Mouse (Mus musculus) A20 (cell line): ENCODE measurements around the gene Hoxa1.

Experiments used
- DNase-seq: peaks from one replicate; pipeline ENCODE4 v3.0.0-alpha.2; 2011; ENCODE audit warnings: low read depth, low spot score

Hoxa1 gene

GRCm38 (mm10) chr6:52189909-52190308 lies 31.8 kb upstream of the Hoxa1 start:
- DNase-seq = no peak

- no peak for DNase-seq
Measured at GRCm38 (mm10) chr6:52189172-52189591, 31.1 kb upstream of the Hoxa1 start.

DNA sequence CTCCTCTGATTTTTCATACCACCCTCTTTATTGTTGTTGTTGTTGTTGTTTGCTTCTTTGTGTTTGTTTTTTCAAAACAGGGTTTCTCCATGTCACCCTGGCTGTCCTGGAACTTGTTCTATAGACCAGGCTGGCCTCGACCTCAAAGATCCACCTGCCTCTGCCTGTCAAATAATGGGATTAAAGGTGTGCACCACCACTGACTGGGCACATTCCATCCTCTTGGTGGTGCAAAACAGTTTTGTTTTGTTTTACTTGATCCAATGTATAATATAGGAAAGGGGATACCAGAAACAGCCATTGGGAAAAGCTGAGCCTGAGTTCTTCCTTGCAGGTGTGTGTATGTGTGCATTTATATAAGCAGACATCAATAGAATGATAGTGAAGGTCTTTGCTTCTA lies 28.4 kb upstream of the Hoxa1 start:
- no peak for DNase-seq

DNA sequence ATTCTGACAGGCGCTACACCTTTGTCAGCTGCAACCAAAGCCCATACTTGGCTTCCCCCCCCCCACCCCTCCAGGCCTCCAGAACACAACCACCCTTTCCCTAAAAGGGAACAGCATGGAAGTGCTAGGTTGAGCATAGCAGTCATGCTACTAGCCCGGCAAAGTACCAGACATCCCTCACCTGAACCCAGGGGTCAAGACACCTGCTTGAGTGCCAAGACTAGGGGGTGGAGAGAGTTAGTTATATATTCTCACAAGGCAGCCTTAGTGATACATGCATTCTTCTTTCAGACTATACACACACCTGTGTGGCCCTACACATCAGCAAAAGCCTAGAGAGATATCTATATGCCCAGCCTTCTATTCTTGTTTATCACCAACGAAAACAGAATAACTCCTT lies 27.7 kb upstream of the Hoxa1 start:
- DNase-seq = no peak

GRCm38 (mm10) chr6:52185222-52185621 lies 27.1 kb upstream of the Hoxa1 start:
- DNase-seq = no peak

GRCm38 (mm10) chr6:52184668-52185067 lies 26.6 kb upstream of the Hoxa1 start:
- no peak for DNase-seq

GRCm38 (mm10) chr6:52183311-52184080 lies 25.4 kb upstream of the Hoxa1 start:
- DNase-seq = no peak

- no peak for DNase-seq
Measured at GRCm38 (mm10) chr6:52182793-52183192, 24.7 kb upstream of the Hoxa1 start.

- DNase-seq = no peak
Measured at GRCm38 (mm10) chr6:52182030-52182429, 23.9 kb upstream of the Hoxa1 start.

GRCm38 (mm10) chr6:52180726-52181125 lies 22.6 kb upstream of the Hoxa1 start:
- no peak for DNase-seq

DNA sequence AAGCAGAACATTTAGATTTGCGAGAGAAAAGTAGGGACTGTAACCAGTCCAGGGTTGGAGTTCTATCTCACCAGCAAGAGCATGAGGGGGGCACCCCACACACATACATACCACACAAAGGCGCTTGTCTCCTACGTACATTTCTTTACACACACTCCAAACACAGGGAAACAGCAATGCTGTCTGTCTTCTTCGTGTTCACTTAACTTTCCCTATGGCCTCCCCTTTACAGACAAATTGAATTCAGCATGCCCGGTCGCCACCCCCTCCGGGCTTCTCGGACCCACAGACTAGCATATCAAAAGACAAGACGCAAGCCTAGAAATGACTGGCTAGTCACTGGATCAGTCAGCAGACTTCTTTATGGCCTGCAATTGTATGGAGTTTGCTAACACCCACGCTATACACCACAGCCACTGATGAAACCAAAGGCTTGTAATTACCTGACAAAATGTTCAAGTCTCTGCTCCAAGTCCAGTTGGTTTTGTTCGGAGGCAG lies 22.1 kb upstream of the Hoxa1 start:
- DNase-seq = no peak

GRCm38 (mm10) chr6:52179690-52180089 lies 21.6 kb upstream of the Hoxa1 start:
- no peak for DNase-seq

- DNase-seq = no peak
Measured at GRCm38 (mm10) chr6:52178918-52179665, 21.0 kb upstream of the Hoxa1 start.

DNA sequence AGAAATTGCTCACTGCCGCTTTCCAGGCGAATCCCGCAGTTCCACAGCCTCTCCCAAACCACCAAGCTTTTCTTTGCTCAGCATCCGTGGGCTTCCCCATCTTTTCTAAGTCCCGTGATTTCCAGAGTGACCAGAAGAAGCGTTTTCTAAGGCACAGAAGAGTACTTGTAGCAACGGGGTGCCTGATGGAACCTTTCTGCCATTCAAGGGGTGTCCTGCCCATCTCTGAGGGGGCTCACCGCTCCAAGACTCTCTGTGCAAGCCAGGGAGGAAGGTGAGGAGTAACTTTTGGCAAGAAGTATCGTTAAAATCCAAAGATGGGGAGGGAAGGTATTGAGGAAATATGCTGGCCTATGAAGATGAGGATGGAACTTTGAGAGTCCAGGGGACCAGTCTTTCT lies 19.7 kb upstream of the Hoxa1 start:
- DNase-seq = no peak

DNA sequence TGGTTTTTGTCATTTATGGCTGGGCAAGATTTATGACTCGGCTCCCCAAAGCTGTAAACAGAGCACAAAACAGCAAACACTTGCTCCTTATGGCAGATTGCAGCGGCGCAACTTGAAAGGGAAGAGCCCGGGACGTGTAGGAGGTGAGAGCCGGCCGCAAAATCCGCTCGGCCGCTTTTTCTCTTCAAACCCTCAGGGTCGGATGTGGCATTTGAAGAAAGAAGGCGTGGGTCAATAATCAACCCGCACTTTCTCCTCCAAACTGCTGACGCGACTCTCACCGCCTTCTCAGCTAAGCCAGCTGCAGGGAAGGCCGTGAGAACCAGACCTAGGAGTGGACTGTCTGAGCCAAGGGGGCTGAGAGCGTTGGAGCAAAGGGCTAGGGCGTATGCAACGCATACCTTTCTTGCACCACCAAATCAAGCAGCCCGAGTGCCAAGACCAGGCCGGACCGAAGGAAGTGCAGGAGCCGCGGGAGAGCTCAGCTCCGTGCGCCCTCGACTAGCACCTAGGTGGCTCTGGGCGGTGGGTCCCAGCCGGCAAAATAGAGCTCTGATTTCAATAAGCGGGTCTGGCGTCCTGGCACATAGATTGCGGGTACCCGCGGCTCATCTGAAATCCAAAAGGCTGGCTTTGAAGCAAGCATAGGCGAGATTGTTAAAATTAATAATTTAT lies 19.1 kb upstream of the Hoxa1 start, which contains the start of gene 5730596B20Rik:
5730596B20Rik (plus strand) TSS at position 438 of the 675 bp plus-strand sequence.
- DNase-seq = no peak

GRCm38 (mm10) chr6:52176391-52176790 lies 18.3 kb upstream of the Hoxa1 start:
- no peak for DNase-seq

- no peak for DNase-seq
Measured at GRCm38 (mm10) chr6:52175864-52176263, 17.7 kb upstream of the Hoxa1 start.

- no peak for DNase-seq
Measured at GRCm38 (mm10) chr6:52174968-52175751, 17.0 kb upstream of the Hoxa1 start.

- no peak for DNase-seq
Measured at GRCm38 (mm10) chr6:52173648-52174047, 15.5 kb upstream of the Hoxa1 start.

- no peak for DNase-seq
Measured at GRCm38 (mm10) chr6:52172501-52172900, 14.4 kb upstream of the Hoxa1 start.

- DNase-seq = no peak
Measured at GRCm38 (mm10) chr6:52171938-52172337, 13.8 kb upstream of the Hoxa1 start.
